Mouse (Mus musculus): ENCODE measurements at regions not wholly inside any gene's neighbourhood (a gene's known extent, or its start where the extent isn't known, plus 50 kb on each side); places are given as distances from the start of the nearest gene placed in this dataset.

- TF ChIP-seq CTCF (IDR thresholded peaks at IDR 0.05; ENCODE audit: low read depth) = no peak
- no peak for TF ChIP-seq EP300 (optimal IDR thresholded peaks at IDR 0.05)
Measured at GRCm38 (mm10) chr19:56115552-56116284, 171.2 kb upstream of the Habp2 start.

All from stomach, postnatal 0 days (tissue).